Mouse (Mus musculus) midbrain, postnatal 0 days (tissue): Measurements from ENCODE around the gene Dnaic1. TPM values are rescaled to one million over a fixed set of nuclear protein-coding genes. Genes with fewer than 3 reads are reported as not detected.

ENCODE experiments used
- ATAC-seq: fragments of 200-750 bp; cut with Nextera tagmentation; 2 replicates; pipeline ENCODE4 v1.8.0; 2017; ENCODE audit warnings: moderate number of reproducible peaks, mild to moderate bottlenecking, moderate TSS enrichment, moderate library complexity; ENCODE audit not compliant: low FRiP score
- DNase-seq: peaks from one replicate; pipeline ENCODE4 v3.0.0-alpha.2; 2015; ENCODE audit warnings: low spot score
- H3K27ac ChIP-seq: fragments of 300-500 bp; sonication (generic); 2 replicates; pipeline ENCODE4 v1.5.1; 2014; ENCODE audit warnings: low read depth, mild to moderate bottlenecking, low read length, mixed read lengths
- H3K27me3 ChIP-seq: fragments of 300-500 bp; sonication (generic); 2 replicates; pipeline ENCODE4 v1.6.1; 2014; ENCODE audit warnings: low read length, control low read depth, mixed read lengths; ENCODE audit not compliant: insufficient read depth
- H3K36me3 ChIP-seq: fragments of 300-500 bp; sonication (generic); 2 replicates; pipeline ENCODE4 v1.6.1; 2014; ENCODE audit warnings: low read length, control low read depth, mixed read lengths; ENCODE audit not compliant: insufficient read depth
- H3K4me1 ChIP-seq: fragments of 300-500 bp; sonication (generic); 2 replicates; pipeline ENCODE4 v1.6.1; 2014; ENCODE audit warnings: mild to moderate bottlenecking, control low read depth, antibody characterized with exemption, low read length, mixed read lengths; ENCODE audit not compliant: insufficient read depth
- H3K4me2 ChIP-seq: fragments of 300-500 bp; sonication (generic); 2 replicates; pipeline ENCODE4 v1.6.1; 2014; ENCODE audit warnings: low read depth, mild to moderate bottlenecking, low read length, mixed read lengths; ENCODE audit not compliant: poor library complexity, severe bottlenecking
- H3K4me3 ChIP-seq: fragments of 300-500 bp; sonication (generic); 2 replicates; pipeline ENCODE4 v1.5.1; 2014; ENCODE audit warnings: low read depth, mild to moderate bottlenecking, low read length, moderate library complexity
- H3K9ac ChIP-seq: fragments of 300-500 bp; sonication (generic); replicated peaks from 2 replicates; pipeline ENCODE4 v1.6.1; 2014; ENCODE audit warnings: mild to moderate bottlenecking, low read length, moderate library complexity, mixed read lengths; ENCODE audit not compliant: poor library complexity, severe bottlenecking
- H3K9me3 ChIP-seq: fragments of 300-500 bp; sonication (generic); 2 replicates; pipeline ENCODE4 v1.6.1; 2016; ENCODE audit warnings: low read length, control low read depth
- CTCF ChIP-seq: IDR thresholded peaks from 2 replicates; pipeline ENCODE4 v1.5.1; 2016; ENCODE audit warnings: antibody characterized with exemption, mild to moderate bottlenecking
- WGBS: fragments of 180-500 bp; shearing (Covaris S2); extraction: QIAGEN DNeasy Blood & Tissue Kit; methylation state at CpG from one replicate; pipeline ENCODE4 v1.1.7; 2014; 5-methylcytosine and 5-hydroxymethylcytosine counted together
- polyA plus RNA-seq: library from polyadenylated mRNA; unstranded; fragments of >200 nt; fragmentation: Nextera tagmentation; extraction: Ambion mirVana; gene quantifications from 2 replicates; pipeline ENCODE4 v1.2.1, GENCODE M21; 2015
- total RNA-seq: library from RNA; depleted of rRNA; stranded (reverse); fragments of >200 nt; gene quantifications from 2 replicates; pipeline ENCODE4 v1.2.3, GENCODE M21; 2014

Gene Dnaic1
- total and polyA plus RNA-seq, 2 experiments from 2014 or later, result 1.7 to 3.2 TPM

- Histone ChIP-seq H3K36me3 (peaks cover 8% of the 10 kb centered on the region), H3K9ac (no peak overlapping the region), H3K27ac (no peak overlapping the region), H3K27me3 (no peaks in the 10 kb centered on the region), H3K4me3 (no peak overlapping the region), H3K9me3 (no peaks in the 10 kb centered on the region), H3K4me2 (no peak overlapping the region), H3K4me1 (no peaks in the 10 kb centered on the region)
- 32% methylated on average over 20 of the region's 25 CpGs for WGBS
- no peak for TF ChIP-seq CTCF
- no peak for ATAC-seq
- DNase-seq, result no peak
These were observed 89.2 kb downstream of the Dnaic1 start for GRCm38 (mm10) chr4:41658566-41659384.

GRCm38 (mm10) chr4:41659556-41659955 is 90.0 kb downstream of the Dnaic1 start:
- Histone ChIP-seq H3K9ac (0 out of 2 replicates have a peak overlapping the region, but pooled peaks have one; percentile 19), H3K9me3 (no peaks in the 10 kb centered on the region), H3K36me3 (peaks cover 10% of the 10 kb centered on the region), H3K4me1 (no peaks in the 10 kb centered on the region), H3K27me3 (no peaks in the 10 kb centered on the region), H3K4me3 (no peak overlapping the region), H3K27ac (no peak overlapping the region), H3K4me2 (no peak overlapping the region)
- TF ChIP-seq CTCF, result no peak
- DNase-seq, result no peak
- 61% methylated on average over 13 of the region's 13 CpGs for WGBS
- ATAC-seq, result no peak

GRCm38 (mm10) chr4:41660851-41661430 is 91.4 kb downstream of the Dnaic1 start:
- ATAC-seq, result no peak
- H3K4me2 ChIP-seq, result no peak overlapping the region
- H3K36me3 ChIP-seq, result peaks cover 10% of the 10 kb centered on the region
- H3K27me3 ChIP-seq, result no peaks in the 10 kb centered on the region
- H3K4me3 ChIP-seq, result no peak overlapping the region
- peak; percentile 58 for DNase-seq
- no peaks in the 10 kb centered on the region for H3K4me1 ChIP-seq
- H3K9me3 ChIP-seq, result no peaks in the 10 kb centered on the region
- no peak overlapping the region for H3K9ac ChIP-seq
- no peak for TF ChIP-seq CTCF
- no peak overlapping the region for H3K27ac ChIP-seq
- WGBS, result 26% methylated on average over 11 of the region's 11 CpGs

- WGBS, result 83% methylated on average over 11 of the region's 11 CpGs
- Histone ChIP-seq H3K4me1 (no peaks in the 10 kb centered on the region), H3K36me3 (peaks cover 4% of the 10 kb centered on the region), H3K4me2 (no peak overlapping the region), H3K9ac (no peak overlapping the region), H3K27ac (no peak overlapping the region), H3K4me3 (no peak overlapping the region), H3K27me3 (no peaks in the 10 kb centered on the region), H3K9me3 (no peaks in the 10 kb centered on the region)
- DNase-seq (no peak), ATAC-seq (no peak)
- TF ChIP-seq CTCF, result no peak
These were observed 93.1 kb downstream of the Dnaic1 start for GRCm38 (mm10) chr4:41662723-41663122.

- H3K27me3 ChIP-seq, result no peaks in the 10 kb centered on the region
- no peaks in the 10 kb centered on the region for H3K4me1 ChIP-seq
- no peak for DNase-seq
- no peak overlapping the region for H3K9ac ChIP-seq
- WGBS, result 69% methylated on average over 8 of the region's 9 CpGs
- no peak overlapping the region for H3K4me3 ChIP-seq
- no peak for TF ChIP-seq CTCF
- peaks cover 4% of the 10 kb centered on the region for H3K36me3 ChIP-seq
- H3K27ac ChIP-seq, result no peak overlapping the region
- H3K4me2 ChIP-seq, result no peak overlapping the region
- 0 out of 2 replicates have a peak, but pooled peaks have one; percentile 2 for ATAC-seq
- no peaks in the 10 kb centered on the region for H3K9me3 ChIP-seq
These were observed 94.0 kb downstream of the Dnaic1 start for GRCm38 (mm10) chr4:41663614-41664013.

- peaks cover 4% of the 10 kb centered on the region for H3K36me3 ChIP-seq
- no peak overlapping the region for H3K4me2 ChIP-seq
- no peaks in the 10 kb centered on the region for H3K9me3 ChIP-seq
- H3K4me1 ChIP-seq, result no peaks in the 10 kb centered on the region
- no peak overlapping the region for H3K27ac ChIP-seq
- no peak for DNase-seq
- H3K9ac ChIP-seq, result no peak overlapping the region
- 65% methylated on average over 7 of the region's 7 CpGs for WGBS
- no peak for TF ChIP-seq CTCF
- no peaks in the 10 kb centered on the region for H3K27me3 ChIP-seq
- H3K4me3 ChIP-seq, result no peak overlapping the region
- no peak for ATAC-seq
These were observed 95.0 kb downstream of the Dnaic1 start for GRCm38 (mm10) chr4:41664533-41664932.
